18 mouse cellular contexts compared by ENCODE assay signal in genomic region chr4:130056471-130056870, GRCm38 (mm10). TPM values are rescaled to one million over a fixed set of nuclear protein-coding genes. Genes with fewer than 3 reads are reported as not detected.
DNase-seq lines count a peak whose midpoint lies in the region; ATAC-seq and TF ChIP-seq lines count a peak whose summit lies in the region.
"Had no signal": no experiment of that assay in that cellular context is flagged by ENCODE, and none has a peak within 500 bp of the region (broad histone marks: within the 10 kb centered on the region; RNA-seq: fewer than 3 reads in every experiment).

No protein-coding gene starts in this region.

- no peak overlapping the region for H3K9ac ChIP-seq in hindbrain, embryonic 14.5 days
- H3K9ac ChIP-seq in forebrain, embryonic 15.5 days (replicated peaks), result no peak overlapping the region
- H3K9ac ChIP-seq in limb, embryonic 13.5 days, result no peak overlapping the region
- H3K9ac ChIP-seq: heart, embryonic 12.5 days had no signal

- no peak overlapping the region for H3K4me3 ChIP-seq in hindbrain, embryonic 10.5 days
- H3K4me3 ChIP-seq in hindbrain, embryonic 14.5 days (replicated peaks; ENCODE audit: low read length), result no peak overlapping the region
- no peak overlapping the region for H3K4me3 ChIP-seq in forebrain, embryonic 15.5 days
- H3K4me3 ChIP-seq in limb, embryonic 13.5 days, result no peak overlapping the region
- H3K4me3 ChIP-seq in thymus, adult 2 months (ENCODE audit: control insufficient read depth, insufficient read depth, low read length), result no peak overlapping the region
- H3K4me3 ChIP-seq: heart, embryonic 12.5 days had no signal

- no peaks in the 10 kb centered on the region; the same call in 1 of the 2 replicates for H3K27me3 ChIP-seq in hindbrain, embryonic 10.5 days (ENCODE audit: insufficient read depth, poor library complexity, severe bottlenecking)
- no peaks in the 10 kb centered on the region for H3K27me3 ChIP-seq in hindbrain, embryonic 14.5 days (ENCODE audit: control insufficient read depth, insufficient read depth, low read length)
- H3K27me3 ChIP-seq in forebrain, embryonic 15.5 days, result no peaks in the 10 kb centered on the region
- H3K27me3 ChIP-seq in limb, embryonic 13.5 days, result no peaks in the 10 kb centered on the region
- no peaks in the 10 kb centered on the region for H3K27me3 ChIP-seq in thymus, adult 2 months (ENCODE audit: control insufficient read depth, insufficient read depth, low read length)

- TF ChIP-seq POLR2A in thymus, adult 2 months (IDR thresholded peaks at IDR 0.05; ENCODE audit: control insufficient read depth, extremely low read depth, insufficient read depth, low read length, poor library complexity), result no peak

- WGBS in hindbrain, embryonic 10.5 days, result 55% methylated on average over 3 of the region's 3 CpGs
- WGBS in hindbrain, embryonic 14.5 days, result 39% methylated on average over 3 of the region's 3 CpGs
- WGBS in forebrain, embryonic 15.5 days, result 26% methylated on average over 3 of the region's 3 CpGs
- 59% methylated on average over 3 of the region's 3 CpGs for WGBS in limb, embryonic 13.5 days
- 88% methylated on average over 3 of the region's 3 CpGs for WGBS in thymus, adult 2 months

- no peaks in the 10 kb centered on the region for H3K9me3 ChIP-seq in hindbrain, embryonic 10.5 days
- H3K9me3 ChIP-seq in hindbrain, embryonic 14.5 days (ENCODE audit: control insufficient read depth, low read length), result no peaks in the 10 kb centered on the region
- H3K9me3 ChIP-seq in forebrain, embryonic 15.5 days, result no peaks in the 10 kb centered on the region
- H3K9me3 ChIP-seq in limb, embryonic 13.5 days, result no peaks in the 10 kb centered on the region
- H3K9me3 ChIP-seq: heart, embryonic 12.5 days had no signal

- peaks cover 61% of the 10 kb centered on the region for H3K4me1 ChIP-seq in hindbrain, embryonic 10.5 days (replicated peaks)
- H3K4me1 ChIP-seq in hindbrain, embryonic 14.5 days (replicated peaks; ENCODE audit: control insufficient read depth, insufficient read depth, low read length), result peaks cover 10% of the 10 kb centered on the region
- peaks cover 17% of the 10 kb centered on the region for H3K4me1 ChIP-seq in forebrain, embryonic 15.5 days
- peaks cover 27% of the 10 kb centered on the region for H3K4me1 ChIP-seq in limb, embryonic 13.5 days
- H3K4me1 ChIP-seq in thymus, adult 2 months (replicated peaks; ENCODE audit: control insufficient read depth, insufficient read depth, low read length), result no peaks in the 10 kb centered on the region
- H3K4me1 ChIP-seq: heart, embryonic 12.5 days had no signal

- no peak overlapping the region for H3K4me2 ChIP-seq in hindbrain, embryonic 14.5 days (replicated peaks)
- no peak overlapping the region for H3K4me2 ChIP-seq in forebrain, embryonic 15.5 days (replicated peaks)
- H3K4me2 ChIP-seq in limb, embryonic 13.5 days (replicated peaks), result no peak overlapping the region
- H3K4me2 ChIP-seq: heart, embryonic 12.5 days had no signal

- peak overlapping the region; percentile 75 for H3K27ac ChIP-seq in hindbrain, embryonic 10.5 days
- no peak overlapping the region for H3K27ac ChIP-seq in hindbrain, embryonic 14.5 days
- peak overlapping the region; percentile 32; the same call in 1 of the 2 replicates for H3K27ac ChIP-seq in forebrain, embryonic 15.5 days (replicated peaks)
- peak overlapping the region; percentile 75 for H3K27ac ChIP-seq in limb, embryonic 13.5 days
- no peak overlapping the region for H3K27ac ChIP-seq in thymus, adult 2 months (ENCODE audit: control insufficient read depth, insufficient read depth, low read length)
- H3K27ac ChIP-seq: macrophage had no signal

- no peaks in the 10 kb centered on the region for H3K36me3 ChIP-seq in hindbrain, embryonic 10.5 days
- H3K36me3 ChIP-seq in hindbrain, embryonic 14.5 days (replicated peaks; ENCODE audit: control insufficient read depth, insufficient read depth), result no peaks in the 10 kb centered on the region
- H3K36me3 ChIP-seq in forebrain, embryonic 15.5 days, result no peaks in the 10 kb centered on the region
- peaks cover 73% of the 10 kb centered on the region for H3K36me3 ChIP-seq in limb, embryonic 13.5 days
- H3K36me3 ChIP-seq in thymus, adult 2 months (ENCODE audit: control insufficient read depth, insufficient read depth, low read length), result no peaks in the 10 kb centered on the region
- H3K36me3 ChIP-seq: heart, embryonic 12.5 days had no signal

- no peak for DNase-seq in hindbrain, embryonic 10.5 days (ENCODE audit: low spot score)
- DNase-seq in hindbrain, embryonic 14.5 days (ENCODE audit: low spot score), result no peak
- DNase-seq in R1 (ENCODE audit: low read depth, low spot score), result peak; percentile 54
- DNase-seq in spleen, postnatal 14 days (ENCODE audit: low spot score in 2 of 2), result no peak
- DNase-seq in thymus, adult 2 months, result no peak
- DNase-seq: adrenal gland, postnatal 14 days; cerebellum, postnatal 10 days; gastrocnemius, postnatal 36 days; kidney, postnatal 10 days; layer of hippocampus, adult 9-11 months; left cerebral cortex, postnatal 4 days; lung, adult 2 months; thymus, postnatal 25 days had no signal

- ATAC-seq in hindbrain, embryonic 14.5 days (ENCODE audit: low FRiP score), result no peak
- no peak for ATAC-seq in forebrain, embryonic 15.5 days (replicated peaks)
- ATAC-seq in limb, embryonic 13.5 days (ENCODE audit: low FRiP score, low read depth), result no peak
- no peak for ATAC-seq in erythroid progenitor cell, adult 5-6 weeks (replicated peaks; ENCODE audit: low FRiP score, poor library complexity, severe bottlenecking)

- no peak for TF ChIP-seq CTCF in thymus, adult 2 months (IDR thresholded peaks at IDR 0.05; ENCODE audit: borderline replicate concordance, control insufficient read depth, extremely low read depth, insufficient read depth, low read length, poor library complexity)

RNA-seq across cellular contexts. Expression of gene Col16a1, which starts 8.8 kb away (rescaled TPM):
- 7.2 and 8.7 TPM in 2 replicates for polyA plus RNA-seq in hindbrain, embryonic 10.5 days (2016; fragmentation: Nextera tagmentation; extraction: Ambion mirVana)
- 10.1 and 11.1 TPM in 2 replicates for polyA plus RNA-seq in hindbrain, embryonic 14.5 days (2014; fragmentation: Nextera tagmentation; extraction: Ambion mirVana)
- polyA plus RNA-seq in forebrain, embryonic 15.5 days (2015; fragmentation: Nextera tagmentation; extraction: Ambion mirVana), result 4.6 and 5.1 TPM in 2 replicates
- polyA plus RNA-seq in limb, embryonic 13.5 days (2015; fragmentation: Nextera tagmentation; extraction: Ambion mirVana), result 64.6 and 65.8 TPM in 2 replicates
- 5.8 TPM in 1 of 2 replicates, not detected in the other for total RNA-seq in erythroid progenitor cell, adult 5-6 weeks (2015; ENCODE audit: low replicate concordance)
- total RNA-seq in erythroid progenitor cell, adult 5-6 weeks (2017; ENCODE audit: low replicate concordance), result not detected in 2 replicates
- polyA plus RNA-seq in thymus, adult 2 months (2012; rRNA removed), result 2.6 and 4.4 TPM in 2 replicates
- polyA plus RNA-seq: macrophage had no signal

RNA-seq across cellular contexts. Expression of gene Pef1, which starts 45.9 kb away (rescaled TPM):
- 76.3 and 83.5 TPM in 2 replicates for polyA plus RNA-seq in hindbrain, embryonic 10.5 days (2016; fragmentation: Nextera tagmentation; extraction: Ambion mirVana)
- polyA plus RNA-seq in hindbrain, embryonic 14.5 days (2014; fragmentation: Nextera tagmentation; extraction: Ambion mirVana), result 66.0 and 77.7 TPM in 2 replicates
- 68.1 and 70.3 TPM in 2 replicates for polyA plus RNA-seq in forebrain, embryonic 15.5 days (2015; fragmentation: Nextera tagmentation; extraction: Ambion mirVana)
- polyA plus RNA-seq in limb, embryonic 13.5 days (2015; fragmentation: Nextera tagmentation; extraction: Ambion mirVana), result 64.1 and 64.3 TPM in 2 replicates
- 44.7 and 45.3 TPM in 2 replicates for total RNA-seq in erythroid progenitor cell, adult 5-6 weeks (2015; ENCODE audit: low replicate concordance)
- 8.9 and 10.3 TPM in 2 replicates for total RNA-seq in erythroid progenitor cell, adult 5-6 weeks (2017; ENCODE audit: low replicate concordance)
- 103 and 105 TPM in 2 replicates for polyA plus RNA-seq in thymus, adult 2 months (2012; rRNA removed)

Comparison
In these comparisons a context has a peak if more than half of its experiments do, and no peak if none do; other contexts are left out.
1. H3K27ac ChIP-seq: peak in hindbrain, embryonic 10.5 days (single experiment), forebrain, embryonic 15.5 days (single experiment) and limb, embryonic 13.5 days (single experiment); none in hindbrain, embryonic 14.5 days (single experiment) and thymus, adult 2 months (single experiment).